1 mouse cellular context compared by ENCODE assay signal in the genomic region with DNA sequence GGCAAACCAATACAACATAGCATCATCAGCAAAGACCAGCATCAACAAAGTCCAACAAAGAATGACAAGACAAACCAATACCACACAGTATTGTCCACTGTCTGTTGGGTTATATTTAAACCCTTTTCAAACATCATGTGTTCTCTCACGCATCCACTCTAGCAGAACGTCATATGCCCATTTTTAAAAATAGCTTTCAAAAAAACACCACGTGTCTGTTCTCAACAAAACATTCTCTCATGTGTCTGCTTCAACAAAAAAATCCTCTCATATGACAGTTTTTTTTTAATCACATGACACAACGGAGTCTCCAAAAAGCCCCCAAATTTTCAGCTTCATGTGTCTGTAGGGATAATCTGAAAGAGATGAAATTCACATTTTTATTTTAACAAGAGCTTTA.
A peak's percentile ranks its signal among the peaks of the same experiment; 100 is the strongest.
TF ChIP-seq lines count a peak whose summit lies in the region.

No protein-coding gene starts in this region.

TF ChIP-seq in CH12.LX, 34 proteins besides CTCF, POLR2A, EP300 and RAD21 (continued from another document):
- TF ChIP-seq ELF1 (IDR thresholded peaks at IDR 0.05; ENCODE audit: low read depth, low read length): no peak
- TF ChIP-seq KAT2A (IDR thresholded peaks at IDR 0.05; ENCODE audit: insufficient replicate concordance, low read length): no peak
- TF ChIP-seq SIN3A (IDR thresholded peaks at IDR 0.05; ENCODE audit: low read length): peak; percentile 57; the same call in 1 of the 2 replicates
- no peak for TF ChIP-seq UBTF (IDR thresholded peaks at IDR 0.05; ENCODE audit: low read depth, low read length)
- no peak for TF ChIP-seq GABPA (IDR thresholded peaks at IDR 0.05; ENCODE audit: insufficient replicate concordance, low read depth, low read length)
- TF ChIP-seq MAZ (IDR thresholded peaks at IDR 0.05; ENCODE audit: low read depth, low read length): no peak
- TF ChIP-seq ZKSCAN1 (IDR thresholded peaks at IDR 0.05; ENCODE audit: borderline replicate concordance, low read depth, low read length): no peak
- TF ChIP-seq CHD1 (IDR thresholded peaks at IDR 0.05; ENCODE audit: low read depth, low read length): no peak
- no peak for TF ChIP-seq POLR2AphosphoS2 (IDR thresholded peaks at IDR 0.05; ENCODE audit: low read depth, low read length)
- no peak for TF ChIP-seq TCF12 (IDR thresholded peaks at IDR 0.05; ENCODE audit: low read depth, low read length)
- TF ChIP-seq USF2 (conservative IDR thresholded peaks at IDR 0.05; ENCODE audit: low read depth, low read length): peak; percentile 56
- TF ChIP-seq PAX5 (IDR thresholded peaks at IDR 0.05; ENCODE audit: low read length): no peak
- TF ChIP-seq MEF2A (IDR thresholded peaks at IDR 0.05; ENCODE audit: borderline replicate concordance, low read depth, low read length): peak; percentile 86
- TF ChIP-seq CHD2 (IDR thresholded peaks at IDR 0.05; ENCODE audit: low read length): no peak
- peak; percentile 77 for TF ChIP-seq ETS1 (conservative IDR thresholded peaks at IDR 0.05; ENCODE audit: low read depth, low read length)
- no peak for TF ChIP-seq RCOR1 (conservative IDR thresholded peaks at IDR 0.05; ENCODE audit: low read depth, low read length)
